Mouse (Mus musculus): ENCODE results near the gene Prox1.

GRCm38 (mm10) chr1:190115985-190116384 lies 54.5 kb downstream of the Prox1 start:
- TF ChIP-seq CHD2 (IDR thresholded peaks at IDR 0.05; ENCODE audit: low read depth, low read length) (no peak), ZNF384 (IDR thresholded peaks at IDR 0.05; ENCODE audit: low read depth, low read length) (no peak), MAFK (IDR thresholded peaks at IDR 0.05; ENCODE audit: insufficient read depth, low read depth, low read length) (no peak), HCFC1 (IDR thresholded peaks at IDR 0.05; ENCODE audit: borderline replicate concordance, insufficient read depth, low read length) (no peak), ZC3H11A (IDR thresholded peaks at IDR 0.05; ENCODE audit: borderline replicate concordance, low read depth, low read length) (no peak)
